Mouse (Mus musculus) frontal cortex, adult 2 months (tissue): ENCODE data around the gene Tmem18. TPM values are rescaled to one million over a fixed set of nuclear protein-coding genes. Genes with fewer than 3 reads are reported as not detected.

Source experiments
- polyA plus RNA-seq: library from polyadenylated mRNA; depleted of rRNA; stranded (reverse); fragments of >200 nt; gene quantifications from 2 replicates; pipeline ENCODE4 v1.2.3, GENCODE M21; 2012; rRNA removed

Gene Tmem18
- polyA plus RNA-seq, 1 experiment: 49.4 TPM

Other genes starting within 250 kb of the Tmem18 start
- 8.0 and 9.2 TPM in 2 replicates for gene Sntg2, start 211.1 kb upstream of the Tmem18 start, polyA plus RNA-seq